In the genomic region with DNA sequence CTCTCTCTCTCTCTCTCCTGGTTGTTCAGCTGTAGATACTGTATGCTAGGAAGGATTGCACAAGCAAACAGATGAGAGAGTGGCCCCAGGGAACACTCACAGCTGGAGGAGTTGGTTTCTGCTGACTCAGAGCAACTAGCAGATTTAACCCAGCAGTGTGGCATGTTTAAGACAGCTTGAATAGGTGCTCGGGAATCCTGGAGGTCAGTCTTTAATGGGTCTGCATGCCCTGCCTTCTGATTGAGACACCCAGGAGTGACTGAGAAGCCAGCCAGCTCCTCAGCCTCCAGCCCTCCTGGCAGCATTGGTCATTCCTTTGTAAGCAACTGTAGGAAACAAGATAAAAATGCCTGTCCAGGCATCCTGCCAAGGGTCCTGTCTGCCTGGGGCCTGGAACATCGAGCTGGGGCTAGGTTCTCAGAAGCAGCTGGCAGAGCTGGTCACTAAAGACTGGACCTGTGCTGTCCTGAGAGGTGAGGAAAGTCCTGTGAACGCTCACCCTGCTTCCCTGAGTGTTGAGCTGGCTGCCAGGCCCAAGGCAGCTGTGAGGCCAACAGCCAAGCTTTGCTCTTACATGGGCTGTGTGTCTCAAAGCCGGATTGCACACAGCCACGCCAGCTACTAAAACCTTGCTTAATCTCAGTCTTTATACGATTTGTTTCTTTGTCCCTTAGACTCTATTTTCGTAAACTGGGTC, we compare ENCODE assay signal across 8 mouse cellular contexts. TPM values are rescaled to one million over a fixed set of nuclear protein-coding genes. Genes with fewer than 3 reads are reported as not detected.
DNase-seq lines count a peak whose midpoint lies in the region; ATAC-seq and TF ChIP-seq lines count a peak whose summit lies in the region.

No protein-coding gene starts in this region.

- peaks cover 14% of the 10 kb centered on the region; the same call in 1 of the 2 replicates for H3K79me2 ChIP-seq in liver, adult 2 months (ENCODE audit: control insufficient read depth, insufficient read depth, low read length)
- no peaks in the 10 kb centered on the region for H3K79me2 ChIP-seq in myocyte (ENCODE audit: control insufficient read depth, insufficient read depth)

- no peak for ATAC-seq in inflammation-experienced regulatory T-cells, adult 6 months

- H3K4me2 ChIP-seq in myocyte (ENCODE audit: low read depth): no peak overlapping the region

- no peak overlapping the region for H3ac ChIP-seq in myocyte (ENCODE audit: control insufficient read depth, insufficient read length)

- intact Hi-C loops in gastrocnemius, postnatal 14 days (cut with DNase I; ENCODE audit: low total_unique reads): no loop called here

- WGBS in liver, adult 2 months: 5% methylated on average over 7 of the region's 7 CpGs
- 21% methylated on average over 7 of the region's 7 CpGs for WGBS in kidney, adult 2 months

- TF ChIP-seq CTCF in liver, adult 2 months (IDR thresholded peaks at IDR 0.05; ENCODE audit: low read depth, low read length): no peak
- TF ChIP-seq CTCF in kidney, adult 2 months (conservative IDR thresholded peaks at IDR 0.05; ENCODE audit: insufficient read depth, insufficient read length, low read depth, low read length): no peak

- DNase-seq in liver, adult 2 months (ENCODE audit: extremely low read depth, low read depth, low spot score): peak; percentile 89
- DNase-seq in liver: no peak
- peak; percentile 84 for DNase-seq in adrenal gland, postnatal 10 days
- DNase-seq in gastrocnemius, postnatal 14 days: peak; percentile 61
- DNase-seq in kidney, adult 2 months: peak; percentile 92
- DNase-seq in thymus, postnatal 36 days: no peak

- H3K27me3 ChIP-seq in liver, adult 2 months (ENCODE audit: control insufficient read depth, insufficient read depth, low read length): no peaks in the 10 kb centered on the region
- no peaks in the 10 kb centered on the region for H3K27me3 ChIP-seq in kidney, adult 2 months (replicated peaks; ENCODE audit: control insufficient read depth, insufficient read depth, low read length)
- H3K27me3 ChIP-seq in myocyte (ENCODE audit: control insufficient read depth, insufficient read depth, insufficient read length): no peaks in the 10 kb centered on the region

- H3K4me1 ChIP-seq in liver, adult 2 months (ENCODE audit: control insufficient read depth, insufficient read depth, low read length): peaks cover 16% of the 10 kb centered on the region
- H3K4me1 ChIP-seq in kidney, adult 2 months (ENCODE audit: control insufficient read depth, insufficient read depth, low read length): 0 out of 2 replicates have a peak, but pooled peaks cover 6% of the 10 kb centered on the region

- no peak overlapping the region for H3K4me3 ChIP-seq in liver, adult 2 months (ENCODE audit: insufficient read depth, low read depth, low read length)
- no peak overlapping the region for H3K4me3 ChIP-seq in kidney, adult 2 months (ENCODE audit: insufficient read depth, low read depth, low read length)
- H3K4me3 ChIP-seq in myocyte: no peak overlapping the region

- no peak overlapping the region for H3K9ac ChIP-seq in liver, adult 2 months (ENCODE audit: low read depth, low read length)

- TF ChIP-seq POLR2A in liver, adult 2 months (IDR thresholded peaks at IDR 0.05; ENCODE audit: extremely low read depth, insufficient read depth, low read length): no peak
- no peak for TF ChIP-seq POLR2A in kidney, adult 2 months (IDR thresholded peaks at IDR 0.05; ENCODE audit: low read depth, low read length)
- TF ChIP-seq POLR2A in myocyte (IDR thresholded peaks at IDR 0.05; ENCODE audit: insufficient read length, low read depth): no peak

- peaks cover 75% of the 10 kb centered on the region for H3K36me3 ChIP-seq in liver, adult 2 months (ENCODE audit: control insufficient read depth, insufficient read depth, low read length)
- H3K36me3 ChIP-seq in kidney, adult 2 months (ENCODE audit: control insufficient read depth, insufficient read depth, low read length): peaks cover 5% of the 10 kb centered on the region; the same call in 1 of the 2 replicates
- peaks cover 5% of the 10 kb centered on the region for H3K36me3 ChIP-seq in myocyte (ENCODE audit: control insufficient read depth, insufficient read depth)

- peak overlapping the region; percentile 35 for H3K27ac ChIP-seq in liver, adult 2 months (replicated peaks; ENCODE audit: insufficient read depth, low read depth, low read length)
- H3K27ac ChIP-seq in kidney, adult 2 months (ENCODE audit: insufficient read depth, low read depth, low read length): peak overlapping the region; percentile 25

TF ChIP-seq in myocyte, 11 proteins besides CTCF, POLR2A, EP300 and RAD21:
- TF ChIP-seq USF1 (IDR thresholded peaks at IDR 0.05; ENCODE audit: low read depth) (no peak), POLR2AphosphoS2 (IDR thresholded peaks at IDR 0.05; ENCODE audit: insufficient read length, low read depth) (no peak), REST (IDR thresholded peaks at IDR 0.05; ENCODE audit: insufficient read depth, insufficient read length) (no peak), E2F4 (IDR thresholded peaks at IDR 0.05; ENCODE audit: insufficient read depth) (no peak), MYOG (IDR thresholded peaks at IDR 0.05; ENCODE audit: control insufficient read depth in 1 of 3, insufficient read depth in 1 of 3, insufficient read length in 2 of 3, low read depth in 2 of 3) (peak in 1 of 3 experiments; percentile 10), SRF (IDR thresholded peaks at IDR 0.05; ENCODE audit: control insufficient read depth, insufficient read length, low read depth) (no peak), MYOD1 (IDR thresholded peaks at IDR 0.05; ENCODE audit: control insufficient read depth in 1 of 3, insufficient read length in 2 of 3, low read depth in 2 of 3) (peak in 1 of 3 experiments; percentile 19), TCF3 (IDR thresholded peaks at IDR 0.05; ENCODE audit: insufficient read length, low read depth) (no peak), MAX (IDR thresholded peaks at IDR 0.05; ENCODE audit: low read depth) (no peak), TCF12 (IDR thresholded peaks at IDR 0.05; ENCODE audit: insufficient read depth, poor library complexity, severe bottlenecking) (no peak), CEBPB (IDR thresholded peaks at IDR 0.05; ENCODE audit: insufficient read depth, poor library complexity, severe bottlenecking) (peak; percentile 62; the same call in 1 of the 2 replicates)

RNA-seq across cellular contexts. Expression of a gene that starts 31.4 kb away (rescaled TPM):
- 162 and 234 TPM in 2 replicates for total RNA-seq in liver, adult 2 months (2014; rRNA removed)
- polyA plus RNA-seq in liver, adult 2 months (2012; rRNA removed): 182 and 211 TPM in 2 replicates
- total RNA-seq in adrenal gland, postnatal 10 days (2021): 100 to 1,000 TPM; 173 to 277 TPM
- 10 to 100 TPM; 21.9 to 23.1 TPM for total RNA-seq in gastrocnemius, postnatal 14 days (2021)
- polyA plus RNA-seq in kidney, adult 2 months (2012; rRNA removed): 232 and 272 TPM in 2 replicates
- polyA plus RNA-seq in myocyte (2012; fragmentation: generic; extraction: Trizol): 13.5 TPM
- polyA plus RNA-seq in inflammation-experienced regulatory T-cells, adult 6 months (2017; shearing (Covaris generic)): 10 to 100 TPM; 19.7 to 29.2 (median 20.9) TPM

RNA-seq across cellular contexts. Expression of a gene that starts 35.1 kb away (rescaled TPM):
- total RNA-seq in liver, adult 2 months (2014; rRNA removed): 0.46 and 0.54 TPM in 2 replicates
- 0.31 and 0.33 TPM in 2 replicates for polyA plus RNA-seq in liver, adult 2 months (2012; rRNA removed)
- total RNA-seq in adrenal gland, postnatal 10 days (2021): 1 to 10 TPM; 1.2 to 1.4 TPM
- total RNA-seq in gastrocnemius, postnatal 14 days (2021): under 1 TPM; 0.20 to 0.43 TPM
- 0.24 and 0.25 TPM in 2 replicates for polyA plus RNA-seq in kidney, adult 2 months (2012; rRNA removed)
- 0.19 TPM for polyA plus RNA-seq in myocyte (2012; fragmentation: generic; extraction: Trizol)
- not detected for polyA plus RNA-seq in inflammation-experienced regulatory T-cells, adult 6 months (2017; shearing (Covaris generic))

Comparison
In these comparisons a context has a peak if more than half of its experiments do, and no peak if none do; other contexts are left out.
1. DNase-seq: peak in liver, adult 2 months (single experiment), adrenal gland, postnatal 10 days (single experiment), gastrocnemius, postnatal 14 days (single experiment) and kidney, adult 2 months (single experiment); none in liver (single experiment) and thymus, postnatal 36 days (0 of 2).